Mouse (Mus musculus): Measurements from ENCODE around the gene Rprml.

Rprml gene

DNA sequence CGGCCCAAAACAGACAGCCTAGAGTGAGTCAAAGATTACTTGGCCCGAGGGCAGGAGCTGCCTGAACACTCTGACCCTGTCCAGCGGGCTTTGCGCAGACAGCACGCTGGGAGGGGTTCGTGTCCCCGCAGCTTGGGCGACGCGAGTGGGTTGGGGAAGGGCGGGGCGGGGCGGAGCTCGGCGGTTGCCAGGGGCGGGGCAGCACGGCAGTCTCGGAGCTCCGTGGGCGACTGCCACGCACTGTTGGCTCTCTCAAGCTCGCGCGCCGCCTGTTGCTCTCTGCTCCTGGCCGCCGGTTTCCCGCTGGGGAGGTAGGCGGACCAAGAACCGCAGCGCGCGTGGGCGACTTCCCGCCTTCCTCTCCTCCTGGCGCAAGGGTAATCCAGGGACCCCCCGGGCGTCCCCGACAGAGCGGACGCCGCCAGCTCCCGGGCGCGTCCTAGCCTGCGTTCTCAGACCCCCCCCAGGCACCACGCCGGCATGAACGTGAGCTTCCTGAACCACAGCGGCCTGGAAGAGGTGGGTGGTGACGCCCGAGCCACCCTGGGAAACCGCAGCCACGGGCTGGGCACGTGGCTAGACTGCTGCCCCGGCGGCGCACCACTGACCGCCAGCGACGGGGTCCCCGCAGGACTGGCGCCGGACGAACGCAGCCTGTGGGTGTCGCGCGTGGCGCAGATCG is at the start of gene Rprml:
Gene Rprml (plus strand): TSS at position 270 of the 682 bp plus-strand sequence.
- in situ Hi-C loops (cut with MboI; ENCODE audit: low sequenced_read_pairs) = no loop called here

DNA sequence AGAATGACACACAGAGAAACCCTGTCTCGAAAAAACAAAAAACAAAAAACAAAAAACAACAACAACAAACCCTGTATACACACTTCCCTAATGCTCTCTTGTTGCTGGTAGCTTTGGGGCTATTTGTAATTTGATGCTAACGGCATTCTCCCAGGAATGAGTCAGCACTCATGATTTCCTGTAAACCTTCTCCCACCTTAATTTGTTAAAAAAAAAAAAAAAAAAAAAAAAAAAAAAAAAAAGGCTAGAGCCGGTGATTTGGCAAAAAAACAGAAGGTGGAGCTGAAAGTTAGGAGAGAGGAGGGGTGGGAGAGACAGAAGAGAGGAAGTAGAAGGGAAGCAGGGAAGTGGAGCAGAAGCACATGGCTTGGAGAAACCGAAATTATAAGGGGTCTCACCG is 42.8 kb upstream of the Rprml start:
- in situ Hi-C loops (cut with MboI; ENCODE audit: low sequenced_read_pairs) = no loop called here

DNA sequence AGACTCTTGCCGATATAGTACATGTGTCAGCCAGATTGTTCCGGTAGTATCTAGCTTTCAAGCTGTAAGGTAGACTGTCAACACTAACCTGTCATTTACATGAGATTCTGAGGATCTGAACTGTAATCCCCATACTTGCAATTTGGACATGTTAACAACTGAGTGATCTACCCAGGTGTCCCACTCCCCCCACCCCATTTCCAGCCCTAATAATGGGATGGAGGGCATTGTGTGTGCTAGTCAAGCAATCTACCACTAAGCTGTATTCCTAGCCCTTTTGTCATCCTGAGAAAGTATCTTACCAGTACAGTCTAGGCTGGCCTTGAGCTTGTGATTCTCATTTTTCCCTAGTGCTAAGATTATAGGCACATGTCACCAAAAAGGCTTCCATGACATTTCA is 38.6 kb upstream of the Rprml start:
- in situ Hi-C loops (cut with MboI; ENCODE audit: low sequenced_read_pairs) = no loop called here

DNA sequence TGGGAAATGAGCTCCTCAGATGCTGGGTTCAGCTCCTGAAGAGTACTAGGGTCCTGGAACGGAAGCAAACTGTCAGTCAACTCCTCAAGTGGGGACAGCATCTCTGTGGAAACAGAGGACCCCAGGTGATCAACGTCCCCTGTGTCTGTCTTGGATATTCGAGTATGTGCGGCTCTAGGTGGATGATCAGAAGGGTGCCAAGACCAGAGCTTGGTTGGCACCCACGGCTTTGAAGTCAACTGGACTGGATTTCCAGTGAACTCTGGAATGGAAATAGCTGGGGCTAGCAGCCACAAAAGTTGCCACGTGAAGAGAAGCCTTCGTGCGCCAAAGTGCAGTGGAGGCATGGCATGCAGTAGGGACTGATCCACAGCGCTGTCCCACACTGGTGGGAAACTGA is 28.3 kb upstream of the Rprml start, which contains the start of gene Gm884:
Gene Gm884 (minus strand): TSS at position 101 of the 400 bp plus-strand sequence.
- in situ Hi-C loops (cut with MboI; ENCODE audit: low sequenced_read_pairs) = no loop called here

DNA sequence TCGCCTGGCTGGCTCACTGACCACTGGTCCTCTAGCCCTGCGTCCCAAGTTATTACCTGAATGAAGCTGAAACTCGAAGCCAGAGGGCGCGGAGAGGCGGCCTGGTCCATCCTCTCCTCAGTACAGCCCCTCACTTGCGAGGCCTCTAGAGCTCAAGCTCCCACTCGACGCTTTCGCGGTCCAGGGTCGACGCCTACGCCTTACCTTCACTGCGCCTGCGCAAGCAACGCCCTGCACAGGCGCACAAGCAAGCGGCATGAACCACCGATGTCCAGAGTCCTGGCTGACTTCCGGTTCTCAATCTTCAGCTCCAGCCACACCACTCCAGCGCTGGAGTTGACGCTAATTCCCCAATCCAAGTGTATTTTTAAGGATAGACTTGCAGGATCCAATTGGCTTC is 21.9 kb upstream of the Rprml start:
- in situ Hi-C loops (cut with MboI; ENCODE audit: low sequenced_read_pairs) = no loop called here

DNA sequence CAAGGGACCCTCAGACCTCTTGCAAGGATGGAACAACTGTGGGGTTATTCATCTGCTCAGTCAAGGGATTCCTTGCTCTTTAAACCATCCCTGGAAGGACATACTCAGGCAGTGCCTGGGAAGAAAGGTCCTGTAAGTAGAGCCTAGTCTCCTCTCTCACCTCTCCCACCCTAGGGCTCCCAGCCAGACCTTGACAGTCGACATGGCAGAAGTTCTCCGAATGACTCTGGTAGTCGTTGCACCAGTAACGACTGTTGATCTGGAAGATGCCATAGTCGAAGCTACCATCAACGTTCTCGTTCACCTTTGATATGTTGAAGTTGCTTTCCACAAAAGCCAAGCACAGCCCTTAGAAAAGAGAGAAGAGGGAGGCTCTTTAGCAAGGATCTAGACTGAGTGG is 14.6 kb upstream of the Rprml start:
- in situ Hi-C loops (cut with MboI; ENCODE audit: low sequenced_read_pairs) = no loop called here

DNA sequence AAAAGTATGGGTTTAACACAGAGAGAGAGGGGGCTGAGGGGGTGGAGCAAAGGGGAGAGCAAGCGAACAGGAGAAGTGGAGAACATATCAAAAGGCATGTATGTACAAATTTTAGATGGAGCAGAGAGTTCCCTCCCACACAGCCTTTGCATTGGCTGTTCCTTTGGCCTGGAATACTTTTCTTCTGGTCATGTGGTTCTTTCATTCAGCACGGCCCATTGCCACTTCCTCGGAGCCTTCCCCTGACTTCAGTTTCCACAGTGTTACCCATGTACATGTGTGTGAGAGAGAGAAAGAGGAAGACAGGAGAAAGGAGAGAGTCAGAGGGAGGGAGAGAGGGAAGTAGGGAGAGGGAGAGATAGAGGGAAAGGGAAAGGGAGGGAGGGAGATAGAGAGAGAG is 13.9 kb upstream of the Rprml start:
- in situ Hi-C loops (cut with MboI; ENCODE audit: low sequenced_read_pairs) = no loop called here

DNA sequence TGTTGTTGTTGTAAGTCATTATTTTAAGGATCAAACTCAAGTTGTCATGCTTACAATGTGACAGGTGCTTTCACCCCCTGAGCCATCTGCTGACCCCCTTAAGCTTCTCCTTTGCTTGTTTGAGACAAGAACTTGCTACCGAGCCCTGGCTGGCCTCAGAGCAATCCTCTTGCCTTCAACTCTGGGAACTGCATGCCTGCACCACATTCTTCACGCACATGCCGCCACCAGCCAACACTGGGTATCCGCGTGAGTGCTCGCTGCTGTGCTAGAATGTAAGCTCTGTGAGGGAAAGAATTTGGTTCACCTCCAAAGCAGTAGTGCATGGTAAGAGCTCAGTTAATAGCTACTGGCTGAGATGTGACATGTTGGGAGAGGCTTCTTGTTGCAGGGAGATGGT is 13.1 kb upstream of the Rprml start:
- in situ Hi-C loops (cut with MboI; ENCODE audit: low sequenced_read_pairs) = no loop called here

DNA sequence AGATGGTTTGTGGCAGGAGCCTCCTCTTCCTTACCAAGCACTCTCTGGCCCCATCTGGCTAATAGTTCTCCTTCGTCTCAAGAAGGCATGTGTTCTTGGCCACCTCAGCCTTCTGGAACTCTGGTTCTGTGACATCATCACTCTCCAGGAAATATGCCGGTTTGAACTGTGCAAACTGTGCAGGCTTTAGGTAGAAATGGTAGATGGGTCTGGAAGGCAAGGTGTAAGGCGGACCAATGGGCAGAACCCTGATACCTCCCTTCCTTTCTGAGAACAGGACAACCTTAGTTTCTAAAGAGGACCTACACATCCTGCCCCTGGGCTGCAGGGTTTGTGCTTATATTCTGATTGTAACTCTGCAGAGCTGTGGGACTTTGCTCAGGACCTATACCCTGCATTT is 10.6 kb upstream of the Rprml start, which contains the start of gene Lyzl6:
Gene Lyzl6 (minus strand): TSS at position 101 of the 400 bp plus-strand sequence.
- in situ Hi-C loops (cut with MboI; ENCODE audit: low sequenced_read_pairs) = no loop called here

DNA sequence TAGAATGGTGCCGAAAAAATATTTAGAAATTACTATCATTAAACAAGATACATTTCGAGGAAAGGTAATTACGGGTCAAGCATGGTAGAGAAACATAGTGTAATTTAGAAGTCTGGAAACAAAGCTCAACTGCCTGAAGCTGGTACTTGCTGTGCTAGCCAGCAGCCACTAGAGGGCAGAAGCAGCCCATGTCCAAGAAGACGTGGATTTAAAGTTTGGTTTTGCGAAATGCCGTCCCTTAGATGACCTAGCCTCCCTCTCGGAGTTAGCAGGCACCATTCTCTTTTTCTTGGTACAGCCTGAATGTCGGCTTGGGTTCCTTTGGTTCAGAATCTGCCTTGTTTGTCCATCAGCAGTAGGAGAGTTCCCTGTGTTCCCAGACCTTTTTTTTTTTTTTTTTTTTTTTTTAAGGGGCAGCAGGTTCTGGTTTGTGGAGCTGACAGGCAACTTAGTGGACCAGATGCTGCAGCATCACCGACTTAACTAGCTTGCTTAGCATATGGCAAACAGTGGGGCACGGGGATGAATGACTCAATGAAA is 9.9 kb upstream of the Rprml start:
- in situ Hi-C loops (cut with MboI; ENCODE audit: low sequenced_read_pairs) = no loop called here

DNA sequence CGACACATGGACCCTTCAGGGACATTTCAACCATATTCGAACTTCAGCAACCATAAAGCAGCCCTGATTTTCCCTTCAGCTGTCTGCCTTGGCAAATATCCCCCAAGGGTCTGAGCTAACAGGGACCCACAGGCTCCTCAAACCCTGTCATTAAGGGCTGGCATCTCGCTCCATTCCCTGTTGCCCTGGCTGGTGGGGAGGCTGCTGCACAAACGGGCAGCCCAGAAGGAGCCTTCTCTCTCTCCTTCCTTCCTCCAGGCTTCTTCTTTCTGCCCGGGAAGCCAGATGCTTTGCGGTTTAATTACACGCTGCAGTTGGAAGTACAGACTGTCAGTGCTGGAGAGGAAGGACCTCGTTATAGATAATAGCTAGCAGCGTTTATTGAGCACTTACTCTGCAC is 6.2 kb upstream of the Rprml start:
- in situ Hi-C loops (cut with MboI; ENCODE audit: low sequenced_read_pairs) = no loop called here

DNA sequence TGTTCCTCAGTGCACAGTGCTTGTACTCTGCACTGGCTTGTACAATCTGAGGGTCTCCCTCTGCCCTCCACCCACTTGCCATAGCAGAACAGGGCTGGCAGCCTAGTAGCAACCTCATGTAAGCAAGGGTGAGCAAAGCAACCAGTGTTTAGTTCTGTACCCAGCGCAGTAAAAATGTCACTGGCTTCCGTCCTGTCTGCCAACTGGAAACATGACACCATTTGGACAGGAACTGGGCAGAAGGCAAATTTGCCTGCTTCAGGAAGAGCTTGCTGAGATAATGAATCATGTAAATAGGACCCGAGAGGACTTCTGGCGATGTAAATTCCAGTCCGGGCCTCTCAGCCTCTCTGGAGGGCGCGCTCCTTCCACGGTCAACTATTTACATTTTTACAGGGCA is 3.6 kb upstream of the Rprml start:
- in situ Hi-C loops (cut with MboI; ENCODE audit: low sequenced_read_pairs) = no loop called here

DNA sequence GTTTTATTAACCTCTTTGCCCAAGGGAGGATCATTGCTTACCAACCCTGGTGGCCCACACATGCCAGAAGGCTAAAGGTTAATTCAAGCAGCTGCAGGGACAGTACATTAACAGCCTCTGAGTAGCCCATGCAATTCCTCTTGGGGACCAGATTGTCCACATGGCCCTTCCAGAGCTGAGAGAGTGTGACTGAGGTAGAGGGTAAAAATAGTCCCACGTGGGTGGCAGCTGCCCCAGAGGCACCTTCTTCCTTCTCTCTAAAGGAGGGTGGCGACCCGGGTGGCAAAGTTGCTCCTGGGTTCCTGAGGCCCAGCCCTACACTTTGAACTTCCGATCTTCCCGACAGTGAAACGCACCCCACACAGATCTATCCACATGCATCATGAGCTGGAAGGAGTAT is 3.1 kb upstream of the Rprml start:
- in situ Hi-C loops (cut with MboI; ENCODE audit: low sequenced_read_pairs) = no loop called here

DNA sequence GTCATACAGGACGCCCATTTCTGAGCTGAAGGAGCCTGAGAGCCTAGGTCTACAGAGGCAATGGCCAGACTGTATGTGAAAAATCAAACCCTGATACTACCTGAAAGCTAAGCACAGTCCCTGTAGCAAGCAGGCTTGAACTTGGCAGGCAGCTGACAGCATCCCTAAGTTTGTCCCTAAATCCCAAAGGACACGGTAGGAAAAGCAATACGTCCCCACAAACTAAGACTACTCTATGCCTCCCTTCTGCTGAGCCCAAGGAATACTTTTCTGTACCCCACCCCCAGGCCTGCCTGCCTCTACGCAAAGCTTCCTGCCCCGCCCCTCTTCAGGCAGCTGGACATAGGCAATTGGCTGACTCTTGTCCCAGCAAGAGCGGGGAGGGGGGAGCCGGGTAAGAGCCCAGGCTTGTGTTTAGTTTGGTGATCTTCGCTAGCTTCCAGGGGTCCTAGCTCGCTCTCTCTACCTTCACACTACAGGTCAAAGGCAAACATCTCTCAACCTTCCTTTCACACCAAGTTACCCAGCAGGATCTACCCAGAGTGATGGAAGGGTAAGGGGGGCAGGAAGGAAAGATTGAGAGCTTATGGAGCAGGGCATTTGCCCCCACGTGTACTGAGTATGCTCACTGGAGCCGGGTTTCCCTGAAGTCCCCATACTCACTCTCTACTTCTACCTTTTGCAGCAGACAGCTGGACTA is 1.3 kb upstream of the Rprml start:
- in situ Hi-C loops (cut with MboI; ENCODE audit: low sequenced_read_pairs) = no loop called here

DNA sequence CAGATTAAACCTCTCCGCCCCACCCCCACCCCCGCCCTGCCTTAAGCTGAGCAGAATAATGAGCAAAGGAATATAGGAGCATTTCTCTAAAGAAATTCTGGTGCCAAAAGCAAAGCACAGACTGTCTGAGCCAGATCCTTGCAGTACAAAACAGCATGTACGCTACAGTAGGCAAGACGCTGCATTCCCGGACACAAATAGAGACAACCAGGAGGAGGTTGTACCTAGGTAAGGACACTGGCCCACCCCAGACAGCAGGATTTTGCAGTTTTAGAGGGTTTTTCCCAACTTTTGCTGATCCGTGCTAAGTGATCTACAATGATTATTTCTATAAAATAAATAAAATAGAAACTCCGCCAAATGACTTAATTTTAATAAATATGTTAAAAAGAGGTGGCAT is 714 bp upstream of the Rprml start:
- in situ Hi-C loops (cut with MboI; ENCODE audit: low sequenced_read_pairs) = no loop called here

DNA sequence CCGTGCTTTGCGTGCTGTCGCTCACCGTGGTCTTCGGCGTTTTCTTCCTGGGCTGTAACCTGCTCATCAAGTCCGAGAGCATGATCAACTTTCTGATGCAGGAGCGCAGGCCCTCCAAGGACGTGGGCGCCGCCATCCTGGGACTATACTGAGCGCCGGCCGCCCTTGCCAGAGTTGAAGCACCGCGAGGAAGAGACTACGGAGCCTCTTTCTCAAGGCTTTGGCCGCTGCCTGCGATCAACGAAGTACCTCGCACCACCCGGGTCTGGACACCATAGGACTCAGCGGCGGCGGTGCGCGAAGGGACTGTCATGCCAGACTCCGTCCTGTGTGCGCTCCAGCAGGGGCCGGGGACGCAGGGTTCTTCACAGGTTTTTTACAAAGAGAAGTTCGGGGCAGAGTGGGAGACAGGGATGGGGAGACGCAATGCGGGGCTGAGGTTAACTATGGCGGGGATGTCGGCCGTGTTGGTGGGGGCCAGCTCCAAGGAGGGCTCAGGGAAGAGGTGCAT is 668 bp downstream of the Rprml start:
- in situ Hi-C loops (cut with MboI; ENCODE audit: low sequenced_read_pairs) = no loop called here

DNA sequence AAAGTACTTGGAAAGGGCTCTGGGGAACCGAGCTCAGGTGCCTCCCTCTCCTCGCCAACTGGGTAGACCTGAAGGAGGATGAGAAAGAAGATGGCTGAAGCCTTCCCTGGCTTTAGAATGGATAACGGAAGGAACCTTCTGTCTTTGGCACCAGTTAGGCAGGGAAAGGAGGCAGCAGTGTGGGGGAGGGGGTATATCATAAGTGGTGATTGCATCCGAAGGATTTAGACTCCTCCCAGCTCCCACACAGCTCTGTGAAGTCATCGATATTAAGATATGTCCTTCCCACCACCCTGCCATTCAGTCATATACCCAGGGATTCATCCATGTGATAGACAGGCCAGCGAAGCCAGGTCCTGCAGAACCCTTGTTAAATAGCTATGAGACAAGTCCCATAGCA is 2.1 kb downstream of the Rprml start:
- in situ Hi-C loops (cut with MboI; ENCODE audit: low sequenced_read_pairs) = no loop called here

DNA sequence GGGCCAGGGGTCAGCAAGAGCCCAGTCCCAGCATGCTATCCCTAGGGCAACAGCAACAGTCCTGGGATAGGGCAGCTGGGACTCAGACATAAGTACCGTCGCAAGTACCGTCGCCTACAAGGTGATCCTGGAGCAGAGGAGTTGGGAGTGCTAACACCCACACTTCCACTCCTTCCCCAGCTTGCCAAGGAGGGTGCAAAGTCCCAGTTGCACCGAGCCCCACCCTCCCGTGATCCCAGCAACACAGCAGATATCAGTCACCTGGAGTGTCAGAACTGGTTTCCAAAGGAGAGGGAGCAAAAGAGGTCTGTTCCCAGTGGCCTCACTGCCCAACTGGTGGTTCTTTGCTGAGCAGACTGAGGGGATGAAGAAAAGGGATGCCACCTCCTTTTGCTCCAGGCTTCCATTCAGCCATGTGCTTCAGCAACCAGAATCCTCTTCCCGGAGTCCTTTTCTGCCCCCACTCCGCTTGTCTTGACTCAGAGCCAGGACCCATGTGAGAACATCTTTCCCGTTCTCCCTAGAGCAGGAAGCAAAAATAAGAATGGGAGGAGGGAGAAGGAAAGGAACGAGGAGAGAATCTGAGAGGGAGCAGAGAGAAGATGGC is 4.1 kb downstream of the Rprml start:
- in situ Hi-C loops (cut with MboI; ENCODE audit: low sequenced_read_pairs) = no loop called here

DNA sequence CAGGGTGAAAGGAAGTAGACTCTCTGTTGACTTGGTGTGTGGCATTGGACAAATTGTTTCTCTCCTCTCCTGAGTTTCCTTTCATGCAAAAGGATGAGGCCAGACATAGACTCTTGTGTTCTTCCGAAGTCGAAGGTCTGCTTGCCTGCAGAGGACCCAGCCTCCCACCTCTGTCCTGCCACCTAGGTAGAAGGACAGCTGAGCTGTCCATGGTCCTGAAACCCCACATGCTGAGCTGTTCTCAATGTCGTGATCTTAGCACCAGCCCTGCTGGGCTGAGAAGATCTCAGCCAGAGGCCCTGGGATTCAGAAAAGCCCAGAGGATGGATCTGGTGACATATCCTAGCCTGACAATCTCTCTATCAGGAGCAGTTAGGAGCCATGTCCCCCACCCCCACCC is 7.2 kb downstream of the Rprml start:
- in situ Hi-C loops (cut with MboI; ENCODE audit: low sequenced_read_pairs) = no loop called here

DNA sequence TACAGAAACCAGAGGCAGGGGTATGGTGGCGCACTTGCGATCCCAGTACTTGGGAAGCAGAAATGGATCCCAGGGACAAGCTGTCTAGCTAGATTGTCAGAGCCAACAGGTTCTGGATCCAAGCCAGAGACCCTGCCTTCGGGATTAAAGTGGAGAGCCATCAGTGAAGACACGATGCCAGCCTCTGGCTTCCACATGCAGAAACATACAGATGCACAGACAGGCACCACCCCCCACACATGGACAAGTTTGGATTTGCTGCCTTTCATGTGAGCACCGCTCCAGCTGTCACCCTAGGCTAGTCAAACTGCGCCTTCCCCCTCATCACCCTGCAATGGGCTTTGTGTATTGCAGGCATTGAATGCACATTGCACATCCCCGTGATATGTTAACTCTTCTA is 8.8 kb downstream of the Rprml start:
- in situ Hi-C loops (cut with MboI; ENCODE audit: low sequenced_read_pairs) = no loop called here

DNA sequence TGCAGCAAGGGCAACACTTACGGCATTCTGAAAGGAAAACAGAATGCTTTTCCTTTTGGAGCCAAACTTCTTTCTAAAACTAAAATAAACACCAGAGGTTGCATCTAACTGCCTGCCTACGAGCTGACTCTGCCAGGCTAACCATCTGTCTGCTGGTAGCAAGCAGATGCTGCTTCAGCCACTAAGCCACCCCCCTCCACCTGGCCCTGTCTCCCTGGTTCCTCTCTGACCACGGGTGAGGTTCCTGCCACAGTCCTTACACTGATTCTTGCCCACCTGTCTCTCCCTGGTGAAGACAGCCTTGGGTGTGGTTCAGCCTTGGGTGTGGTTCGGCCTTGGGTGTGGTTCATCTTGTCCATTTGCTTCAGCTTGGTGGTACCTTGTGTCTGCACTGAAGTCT is 12.5 kb downstream of the Rprml start:
- in situ Hi-C loops (cut with MboI; ENCODE audit: low sequenced_read_pairs) = no loop called here

DNA sequence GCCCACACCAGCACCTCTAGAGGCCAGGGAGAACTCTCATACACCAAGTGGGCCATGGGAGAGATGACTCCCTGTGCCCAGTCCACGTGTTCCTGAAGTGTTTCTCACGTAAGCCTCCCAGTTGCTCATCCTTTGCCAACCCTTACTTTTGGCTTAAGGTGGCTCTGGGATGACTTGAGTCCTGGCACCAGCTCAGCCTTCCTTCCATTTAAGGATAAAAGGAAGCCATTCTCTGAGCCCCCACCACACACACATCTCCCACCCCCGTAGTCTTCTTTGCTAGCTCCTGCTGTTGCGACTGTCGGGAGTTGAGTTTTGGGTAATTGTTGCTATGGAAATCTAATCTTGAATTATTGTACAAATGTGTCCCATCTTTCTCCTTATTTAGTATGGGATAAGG is 13.2 kb downstream of the Rprml start:
- in situ Hi-C loops (cut with MboI; ENCODE audit: low sequenced_read_pairs) = no loop called here
